Mouse (Mus musculus) kidney, adult 11 months (tissue): ENCODE measurements around the gene Gm19345.

Experiments
- DNase-seq: peaks from one replicate; pipeline ENCODE4 v3.0.0; 2022

The Gm19345 gene

DNA sequence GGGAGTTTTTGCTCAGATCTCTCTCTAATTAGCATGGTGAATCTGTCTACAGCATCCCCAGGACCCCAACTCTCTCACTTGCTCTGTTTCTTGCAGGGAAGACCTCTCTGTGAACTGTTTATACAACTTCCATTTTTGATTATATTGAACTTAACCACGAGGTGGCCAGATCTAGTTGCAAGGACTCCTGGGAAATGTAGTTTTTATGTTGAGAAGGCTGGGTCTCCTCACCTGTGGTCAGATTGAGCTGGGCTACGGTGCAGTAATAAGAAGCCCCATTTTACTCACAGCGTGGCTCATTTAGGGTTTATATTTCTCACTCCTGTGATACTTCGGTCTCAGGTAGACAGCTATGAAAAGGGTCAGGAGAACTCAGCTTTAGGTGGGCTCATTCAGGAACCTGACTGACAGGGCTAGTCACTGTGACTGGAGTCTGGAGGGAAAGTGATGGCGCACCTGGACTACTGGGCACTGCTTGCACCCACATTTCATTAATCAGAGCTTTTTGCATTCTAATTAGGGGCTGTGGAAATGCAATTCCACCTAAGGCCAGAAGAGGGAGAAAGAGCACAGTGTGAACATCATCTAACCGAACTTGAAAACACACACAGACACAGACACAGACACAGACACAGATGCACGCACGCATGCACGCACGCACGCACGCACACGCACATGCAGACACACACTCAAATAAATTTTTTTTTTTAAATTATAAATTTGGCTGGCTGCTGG, 24.3 kb downstream of the Gm19345 start:
- DNase-seq = peak; percentile 54

DNA sequence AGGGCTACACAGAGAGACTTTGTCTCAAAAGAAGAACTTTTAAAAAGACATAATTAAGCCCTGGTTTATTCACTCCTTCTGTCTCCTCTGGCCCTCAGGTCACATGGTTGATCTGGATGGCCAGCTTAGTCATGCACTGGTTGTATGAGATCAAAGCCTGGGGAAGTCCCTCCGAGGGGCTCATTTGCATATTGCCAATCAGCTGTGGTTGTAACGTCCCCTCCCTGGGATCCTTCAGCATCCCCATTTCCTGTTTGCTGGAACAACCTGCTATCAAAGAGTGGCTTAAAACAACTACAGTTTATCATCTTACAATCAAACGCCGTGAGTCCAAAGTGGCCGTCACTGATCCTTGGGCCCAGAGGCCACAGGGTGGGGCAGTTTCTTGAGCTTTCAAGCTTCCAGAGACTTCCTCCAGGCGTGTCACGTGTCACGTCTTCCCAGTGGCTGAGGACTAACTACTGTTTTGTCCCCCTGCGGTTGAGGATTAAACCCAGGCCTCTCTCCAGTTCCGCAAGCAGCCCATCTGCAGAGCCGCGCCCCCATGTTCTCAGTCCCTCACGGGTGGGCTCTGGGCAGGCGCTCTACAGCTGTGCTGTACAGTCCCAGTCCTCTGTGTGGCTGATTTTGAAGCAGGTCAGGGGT, 25.1 kb downstream of the Gm19345 start:
- no peak for DNase-seq

GRCm38 (mm10) chr7:19880754-19881153, 29.0 kb downstream of the Gm19345 start:
- DNase-seq = no peak

GRCm38 (mm10) chr7:19887849-19888248, 36.0 kb downstream of the Gm19345 start, which contains the start of gene Ceacam19:
TSS of gene Ceacam19 (minus strand) at chr7:19887965.
- DNase-seq = no peak

DNA sequence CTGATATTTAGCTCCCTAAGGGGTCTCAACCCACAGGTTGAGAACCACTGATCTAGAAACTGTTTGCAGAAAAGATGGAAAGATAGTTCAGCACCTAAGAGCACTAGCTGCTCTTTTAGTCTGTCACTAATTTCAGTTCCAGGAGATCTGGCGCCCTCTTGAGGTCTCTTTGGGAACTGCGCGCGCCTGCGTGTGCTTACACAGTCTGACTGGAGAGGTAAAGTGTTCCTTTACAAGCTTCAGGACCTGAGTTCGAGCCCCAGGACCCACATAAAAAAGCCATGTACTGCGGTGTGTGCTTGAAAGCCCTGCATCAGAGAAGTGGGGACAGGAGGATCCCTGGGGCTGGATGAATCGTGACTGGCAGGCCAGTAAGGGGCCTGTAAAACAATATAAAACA, 38.1 kb downstream of the Gm19345 start:
- peak; percentile 37 for DNase-seq
